Comparison of ENCODE assay signal across 8 mouse cellular contexts in genomic region chr11:32956993-32957392, GRCm38 (mm10).
A peak's percentile ranks its signal among the peaks of the same experiment; 100 is the strongest.
DNase-seq lines count a peak whose midpoint lies in the region; ATAC-seq lines count a peak whose summit lies in the region.

No protein-coding gene starts in this region.

- intact Hi-C loops in heart, postnatal 10 days (cut with DNase I), result loop anchor here (1.0 to 5.0 kb wide), 4 partner anchors 151 to 330 kb away; partner anchors contain the start of gene Fgf18

- DNase-seq in 3T3-L1 (ENCODE audit: low read depth, low spot score) (peak; percentile 54), ZHBTc4 (ENCODE audit: low read depth, low spot score) (peak; percentile 17)
- peak; percentile 73 for DNase-seq in embryo, embryonic 10.5 days (ENCODE audit: low spot score)
- peak; percentile 65 to 71 for DNase-seq in heart, postnatal 10 days
- DNase-seq in layer of hippocampus, adult 9-10 months (ENCODE audit: low spot score), result peak; percentile 39
- DNase-seq in lung, postnatal 25 days (ENCODE audit: low spot score), result peak; percentile 11
- no peak for DNase-seq in urinary bladder, postnatal 10 days (ENCODE audit: low spot score)

- no peak for ATAC-seq in granulocyte monocyte progenitor cell, adult 5-6 weeks (replicated peaks; ENCODE audit: poor library complexity, severe bottlenecking)
